Mouse (Mus musculus) forebrain, postnatal 0 days (tissue): ENCODE data around the gene Zfp354c. TPM values are rescaled to one million over a fixed set of nuclear protein-coding genes. Genes with fewer than 3 reads are reported as not detected.

Source experiments
- ATAC-seq: fragments of 200-750 bp; cut with Nextera tagmentation; 2 replicates; pipeline ENCODE4 v1.8.0; 2017; ENCODE audit warnings: mild to moderate bottlenecking, moderate library complexity
- DNase-seq: peaks from one replicate; pipeline ENCODE4 v3.0.0-alpha.2; 2015
- H3K27ac ChIP-seq: fragments of 300-500 bp; sonication (generic); 2 replicates; pipeline ENCODE4 v1.5.1; 2014; ENCODE audit warnings: low read depth, mild to moderate bottlenecking, antibody characterized with exemption, low read length, moderate library complexity, mixed read lengths
- H3K27me3 ChIP-seq: fragments of 300-500 bp; sonication (generic); 2 replicates; pipeline ENCODE4 v1.6.1; 2014; ENCODE audit warnings: mild to moderate bottlenecking, low read length, mixed read lengths; ENCODE audit not compliant: insufficient read depth
- H3K36me3 ChIP-seq: fragments of 300-500 bp; sonication (generic); 2 replicates; pipeline ENCODE4 v1.6.1; 2014; ENCODE audit warnings: mild to moderate bottlenecking, moderate library complexity; ENCODE audit not compliant: insufficient read depth
- H3K4me1 ChIP-seq: fragments of 300-500 bp; sonication (generic); 2 replicates; pipeline ENCODE4 v1.6.1; 2014; ENCODE audit warnings: antibody characterized with exemption; ENCODE audit not compliant: insufficient read depth
- H3K4me2 ChIP-seq: fragments of 300-500 bp; sonication (generic); 2 replicates; pipeline ENCODE4 v1.6.1; 2014; ENCODE audit warnings: low read depth, mild to moderate bottlenecking, moderate library complexity
- H3K4me3 ChIP-seq: fragments of 300-500 bp; sonication (generic); 2 replicates; pipeline ENCODE4 v1.5.1; 2014; ENCODE audit warnings: low read depth, low read length, mixed read lengths
- H3K9ac ChIP-seq: fragments of 300-500 bp; sonication (generic); 2 replicates; pipeline ENCODE4 v1.6.1; 2014; ENCODE audit warnings: mild to moderate bottlenecking
- H3K9me3 ChIP-seq: fragments of 300-500 bp; sonication (generic); 2 replicates; pipeline ENCODE4 v1.6.1; 2016; ENCODE audit warnings: low read length
- CTCF ChIP-seq: sonication (generic); IDR thresholded peaks from 2 replicates; pipeline ENCODE4 v1.5.1; 2016; ENCODE audit warnings: antibody characterized with exemption, control low read depth, low read depth
- WGBS: fragments of 180-500 bp; shearing (Covaris S2); extraction: QIAGEN DNeasy Blood & Tissue Kit; methylation state at CpG from one replicate; pipeline ENCODE4 v1.1.7; 2014; 5-methylcytosine and 5-hydroxymethylcytosine counted together
- polyA plus RNA-seq: library from polyadenylated mRNA; unstranded; fragments of >200 nt; fragmentation: Nextera tagmentation; extraction: Ambion mirVana; gene quantifications from 2 replicates; pipeline ENCODE4 v1.2.1, GENCODE M21; 2015
- total RNA-seq: library from RNA; depleted of rRNA; stranded (reverse); fragments of >200 nt; gene quantifications from 2 replicates; pipeline ENCODE4 v1.2.3, GENCODE M21; 2014; rRNA removed

Zfp354c gene
- 42.7 and 46.6 TPM in 2 replicates for total RNA-seq
- 27.1 and 35.1 TPM in 2 replicates for polyA plus RNA-seq

GRCm38 (mm10) chr11:50827010-50827953, at the start of gene Zfp354c:
Zfp354c (minus strand) TSS chr11:50827724.
- peak; percentile 100 for ATAC-seq
- Histone ChIP-seq H3K27me3 (no peaks in the 10 kb centered on the region), H3K27ac (peak within 1 kb of the TSS; percentile 74), H3K9me3 (no peaks in the 10 kb centered on the region), H3K9ac (peak within 1 kb of the TSS; percentile 83), H3K4me2 (peak within 1 kb of the TSS; percentile 83), H3K4me3 (peak within 1 kb of the TSS; percentile 65), H3K36me3 (peaks cover 30% of the 10 kb centered on the region), H3K4me1 (peaks cover 11% of the 10 kb centered on the region; the same call in 1 of the 2 replicates)
- peak; percentile 89 for DNase-seq
- 1% methylated on average over 45 of the region's 45 CpGs for WGBS
- TF ChIP-seq CTCF, result no peak

GRCm38 (mm10) chr11:50850989-50851601, 23.6 kb upstream of the Zfp354c start:
- DNase-seq (no peak), ATAC-seq (peak; percentile 25; the same call in 1 of the 2 replicates)
- TF ChIP-seq CTCF, result no peak
- Histone ChIP-seq H3K4me2 (peak overlapping the region; percentile 94), H3K27me3 (peaks cover 40% of the 10 kb centered on the region), H3K9ac (peak overlapping the region; percentile 40; the same call in 1 of the 2 replicates), H3K27ac (no peak overlapping the region), H3K4me1 (no peaks in the 10 kb centered on the region), H3K9me3 (no peaks in the 10 kb centered on the region), H3K4me3 (peak overlapping the region; percentile 45), H3K36me3 (no peaks in the 10 kb centered on the region)
- under 1% methylated on average over 72 of the region's 72 CpGs for WGBS

GRCm38 (mm10) chr11:50850177-50850735, 22.7 kb upstream of the Zfp354c start, which contains the start of gene Grm6:
Grm6 (plus strand) TSS chr11:50850685.
- ATAC-seq (no peak), DNase-seq (no peak)
- Histone ChIP-seq H3K27me3 (peaks cover 40% of the 10 kb centered on the region), H3K4me1 (no peaks in the 10 kb centered on the region), H3K9me3 (no peaks in the 10 kb centered on the region), H3K4me2 (peak within 1 kb of the TSS; percentile 94), H3K4me3 (peak within 1 kb of the TSS; percentile 45), H3K27ac (no peak within 1 kb of the TSS), H3K9ac (peak within 1 kb of the TSS; percentile 40; the same call in 1 of the 2 replicates), H3K36me3 (no peaks in the 10 kb centered on the region)
- TF ChIP-seq CTCF, result no peak
- WGBS, result under 1% methylated on average over 11 of the region's 11 CpGs

GRCm38 (mm10) chr11:50849310-50849709, 21.8 kb upstream of the Zfp354c start:
- DNase-seq, result no peak
- Histone ChIP-seq H3K36me3 (no peaks in the 10 kb centered on the region), H3K9ac (no peak overlapping the region), H3K4me3 (no peak overlapping the region), H3K4me1 (no peaks in the 10 kb centered on the region), H3K27me3 (peaks cover 40% of the 10 kb centered on the region), H3K27ac (no peak overlapping the region), H3K4me2 (no peak overlapping the region), H3K9me3 (no peaks in the 10 kb centered on the region)
- WGBS, result 11% methylated on average over 10 of the region's 10 CpGs
- no peak for ATAC-seq
- TF ChIP-seq CTCF, result no peak

- Histone ChIP-seq H3K9ac (no peak overlapping the region), H3K4me2 (no peak overlapping the region), H3K4me1 (no peaks in the 10 kb centered on the region), H3K9me3 (no peaks in the 10 kb centered on the region), H3K36me3 (no peaks in the 10 kb centered on the region), H3K27me3 (peaks cover 40% of the 10 kb centered on the region), H3K4me3 (no peak overlapping the region), H3K27ac (no peak overlapping the region)
- DNase-seq (no peak), ATAC-seq (no peak)
- 44% methylated on average over 3 of the region's 3 CpGs for WGBS
- no peak for TF ChIP-seq CTCF
Measured at GRCm38 (mm10) chr11:50848520-50849137, 21.1 kb upstream of the Zfp354c start.

- no peaks in the 10 kb centered on the region for H3K9me3 ChIP-seq
- H3K27me3 ChIP-seq, result peaks cover 29% of the 10 kb centered on the region
- peak; percentile 71 for TF ChIP-seq CTCF
- H3K4me2 ChIP-seq, result no peak overlapping the region
- H3K4me1 ChIP-seq, result no peaks in the 10 kb centered on the region
- DNase-seq (peak; percentile 36), ATAC-seq (peak; percentile 66; the same call in 1 of the 2 replicates)
- H3K9ac ChIP-seq, result no peak overlapping the region
- no peaks in the 10 kb centered on the region for H3K36me3 ChIP-seq
- 68% methylated on average over 5 of the region's 5 CpGs for WGBS
- H3K27ac ChIP-seq, result no peak overlapping the region
- H3K4me3 ChIP-seq, result no peak overlapping the region
Measured at GRCm38 (mm10) chr11:50847047-50847446, 19.5 kb upstream of the Zfp354c start.
